Mouse (Mus musculus): ENCODE measurements around the gene Orm2. TPM values are rescaled to one million over a fixed set of nuclear protein-coding genes. Genes with fewer than 3 reads are reported as not detected.

The Orm2 gene
- total and polyA plus RNA-seq, 2 experiments from 2014 or later: not detected

DNA sequence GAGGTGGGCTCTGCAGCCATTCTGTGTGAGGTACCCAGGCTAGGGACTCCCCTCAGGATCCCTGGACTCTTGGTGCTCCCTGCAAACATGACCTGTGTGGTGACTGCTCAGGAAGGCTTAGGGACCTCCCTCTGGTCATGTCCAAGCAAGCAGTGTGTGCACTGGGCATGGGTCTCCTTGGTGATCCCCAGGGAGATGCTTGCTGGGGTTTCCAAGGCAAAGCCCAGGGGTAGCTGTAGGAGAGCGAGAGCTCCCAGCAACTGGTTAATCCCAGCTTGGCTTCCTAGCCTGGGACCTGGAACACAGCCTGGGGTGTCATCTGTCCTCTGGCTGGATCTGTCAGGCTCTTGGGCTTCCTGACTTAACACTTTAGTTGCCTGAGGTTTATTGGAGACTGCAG lies 13.1 kb downstream of the Orm2 start:
- Histone ChIP-seq H3K36me3 (ENCODE audit: insufficient read depth) (peaks cover 42% of the 10 kb centered on the region), H3K9ac (no peak overlapping the region), H3K4me3 (ENCODE audit: low read depth, low read length) (no peak overlapping the region), H3K4me1 (ENCODE audit: insufficient read depth) (no peaks in the 10 kb centered on the region), H3K27ac (ENCODE audit: low read depth, low read length) (no peak overlapping the region), H3K9me3 (ENCODE audit: low read length) (no peaks in the 10 kb centered on the region), H3K4me2 (ENCODE audit: low read depth) (no peak overlapping the region), H3K27me3 (ENCODE audit: insufficient read depth, low read length) (no peaks in the 10 kb centered on the region)
- DNase-seq: peak; percentile 45
- WGBS: 58% methylated on average over 1 of the region's 1 CpGs
- peak; percentile 58 for ATAC-seq
- no peak for TF ChIP-seq CTCF (IDR thresholded peaks at IDR 0.05; ENCODE audit: low read depth)

DNA sequence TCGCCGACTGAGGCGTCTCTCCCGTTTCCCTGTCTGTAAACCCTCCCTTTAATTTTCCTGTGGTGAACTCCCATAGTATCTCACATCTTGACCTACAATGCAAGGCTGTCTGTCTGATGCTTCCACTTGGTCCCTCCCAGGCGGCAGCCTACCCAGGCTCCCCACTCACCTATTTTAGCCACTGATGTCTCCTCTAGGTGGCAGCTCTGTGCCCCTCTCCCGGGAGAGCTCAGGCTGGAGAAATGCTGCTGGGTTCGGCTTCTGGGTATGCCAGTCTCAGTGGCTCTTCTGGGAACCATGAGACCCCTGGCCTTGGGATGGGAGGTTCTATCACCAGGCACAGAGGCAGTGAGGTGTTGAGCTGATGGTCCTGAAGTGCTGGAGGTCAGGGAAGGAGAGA lies 15.2 kb downstream of the Orm2 start:
- TF ChIP-seq CTCF (IDR thresholded peaks at IDR 0.05; ENCODE audit: low read depth): peak; percentile 48

GRCm38 (mm10) chr4:63382676-63383369 lies 20.6 kb downstream of the Orm2 start:
- Histone ChIP-seq H3K9ac (no peak overlapping the region), H3K4me2 (ENCODE audit: low read depth) (no peak overlapping the region), H3K4me3 (ENCODE audit: low read depth, low read length) (no peak overlapping the region), H3K9me3 (ENCODE audit: low read length) (no peaks in the 10 kb centered on the region), H3K4me1 (ENCODE audit: insufficient read depth) (no peaks in the 10 kb centered on the region), H3K27me3 (ENCODE audit: insufficient read depth, low read length) (no peaks in the 10 kb centered on the region), H3K27ac (ENCODE audit: low read depth, low read length) (no peak overlapping the region), H3K36me3 (ENCODE audit: insufficient read depth) (peaks cover 47% of the 10 kb centered on the region)
- DNase-seq (no peak), ATAC-seq (no peak)
- no peak for TF ChIP-seq CTCF (IDR thresholded peaks at IDR 0.05; ENCODE audit: low read depth)
- 93% methylated on average over 4 of the region's 4 CpGs for WGBS

More for the DNA sequence above, 15.2 kb downstream of the Orm2 start:
- H3K27me3 ChIP-seq (ENCODE audit: insufficient read depth, low read length): no peaks in the 10 kb centered on the region
- H3K27ac ChIP-seq (ENCODE audit: low read depth, low read length): no peak overlapping the region
- DNase-seq: no peak
- no peak overlapping the region for H3K9ac ChIP-seq
- no peak overlapping the region for H3K4me2 ChIP-seq (ENCODE audit: low read depth)
- H3K4me1 ChIP-seq (ENCODE audit: insufficient read depth): no peaks in the 10 kb centered on the region
- H3K36me3 ChIP-seq (ENCODE audit: insufficient read depth): peaks cover 53% of the 10 kb centered on the region
- ATAC-seq: no peak
- no peak overlapping the region for H3K4me3 ChIP-seq (ENCODE audit: low read depth, low read length)
- 61% methylated on average over 7 of the region's 7 CpGs for WGBS
- H3K9me3 ChIP-seq (ENCODE audit: low read length): no peaks in the 10 kb centered on the region

GRCm38 (mm10) chr4:63383474-63383873 lies 21.2 kb downstream of the Orm2 start:
- no peak for TF ChIP-seq CTCF (IDR thresholded peaks at IDR 0.05; ENCODE audit: low read depth)
- H3K36me3 ChIP-seq (ENCODE audit: insufficient read depth): peaks cover 42% of the 10 kb centered on the region
- no peaks in the 10 kb centered on the region for H3K9me3 ChIP-seq (ENCODE audit: low read length)
- no peak overlapping the region for H3K9ac ChIP-seq
- H3K27ac ChIP-seq (ENCODE audit: low read depth, low read length): no peak overlapping the region
- ATAC-seq: no peak
- H3K4me2 ChIP-seq (ENCODE audit: low read depth): no peak overlapping the region
- 73% methylated on average over 12 of the region's 12 CpGs for WGBS
- no peaks in the 10 kb centered on the region for H3K4me1 ChIP-seq (ENCODE audit: insufficient read depth)
- no peak overlapping the region for H3K4me3 ChIP-seq (ENCODE audit: low read depth, low read length)
- H3K27me3 ChIP-seq (ENCODE audit: insufficient read depth, low read length): no peaks in the 10 kb centered on the region
- DNase-seq: no peak

DNA sequence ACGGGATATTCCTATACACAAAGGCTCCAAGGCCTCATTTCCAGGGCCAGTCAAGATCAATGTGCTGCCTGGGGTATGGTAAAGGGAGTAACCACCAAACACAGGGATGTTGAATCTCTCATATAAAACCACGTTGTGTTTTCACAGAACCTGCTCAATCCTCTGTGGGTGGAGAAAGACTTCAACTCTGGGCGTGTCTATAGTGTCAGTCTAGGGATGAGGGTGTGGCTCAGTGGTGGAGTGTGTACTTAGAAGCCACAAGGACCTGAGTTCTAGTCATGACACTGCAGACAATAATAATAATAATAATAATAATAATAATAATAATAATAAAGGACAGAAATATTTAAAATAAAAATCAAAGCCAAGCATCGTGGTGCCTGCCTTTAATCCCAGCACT lies 22.0 kb downstream of the Orm2 start:
- Histone ChIP-seq H3K36me3 (ENCODE audit: insufficient read depth) (peaks cover 35% of the 10 kb centered on the region), H3K4me1 (ENCODE audit: insufficient read depth) (peaks cover 5% of the 10 kb centered on the region), H3K27me3 (ENCODE audit: insufficient read depth, low read length) (no peaks in the 10 kb centered on the region), H3K4me3 (ENCODE audit: low read depth, low read length) (no peak overlapping the region), H3K9me3 (ENCODE audit: low read length) (no peaks in the 10 kb centered on the region), H3K27ac (ENCODE audit: low read depth, low read length) (no peak overlapping the region), H3K9ac (no peak overlapping the region), H3K4me2 (ENCODE audit: low read depth) (no peak overlapping the region)
- no peak for ATAC-seq
- no peak for TF ChIP-seq CTCF (IDR thresholded peaks at IDR 0.05; ENCODE audit: low read depth)
- no peak for DNase-seq
- WGBS: 91% methylated on average over 4 of the region's 4 CpGs

DNA sequence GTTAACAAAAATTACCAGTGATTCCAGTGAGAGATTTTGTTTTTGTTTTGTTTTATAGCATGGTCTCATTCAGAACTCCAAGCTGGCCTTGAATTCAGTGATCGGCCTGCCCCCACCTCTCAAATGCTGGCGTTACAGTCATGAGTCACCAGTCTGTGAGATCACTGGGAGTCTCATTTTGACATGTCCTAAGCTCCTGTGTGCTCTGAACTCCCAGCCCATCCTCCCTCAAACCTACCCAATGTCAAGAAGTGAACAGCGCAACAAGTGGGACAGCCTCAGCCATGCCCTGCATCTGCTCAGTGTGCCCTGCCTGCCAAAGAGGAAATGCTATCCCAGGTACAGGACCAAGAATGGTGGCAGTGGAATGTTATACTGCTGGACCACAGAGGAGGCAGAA lies 23.0 kb downstream of the Orm2 start:
- no peak for DNase-seq
- H3K4me1 ChIP-seq (ENCODE audit: insufficient read depth): peaks cover 10% of the 10 kb centered on the region
- no peak overlapping the region for H3K9ac ChIP-seq
- H3K9me3 ChIP-seq (ENCODE audit: low read length): no peaks in the 10 kb centered on the region
- no peak overlapping the region for H3K4me3 ChIP-seq (ENCODE audit: low read depth, low read length)
- H3K27me3 ChIP-seq (ENCODE audit: insufficient read depth, low read length): no peaks in the 10 kb centered on the region
- TF ChIP-seq CTCF (IDR thresholded peaks at IDR 0.05; ENCODE audit: low read depth): no peak
- 88% methylated on average over 3 of the region's 3 CpGs for WGBS
- H3K36me3 ChIP-seq (ENCODE audit: insufficient read depth): peaks cover 25% of the 10 kb centered on the region; the same call in 1 of the 2 replicates
- no peak overlapping the region for H3K27ac ChIP-seq (ENCODE audit: low read depth, low read length)
- H3K4me2 ChIP-seq (ENCODE audit: low read depth): no peak overlapping the region
- no peak for ATAC-seq

- Histone ChIP-seq H3K36me3 (ENCODE audit: insufficient read depth) (peaks cover 21% of the 10 kb centered on the region; the same call in 1 of the 2 replicates), H3K4me2 (ENCODE audit: low read depth) (no peak overlapping the region), H3K4me3 (ENCODE audit: low read depth, low read length) (no peak overlapping the region), H3K27ac (ENCODE audit: low read depth, low read length) (no peak overlapping the region), H3K27me3 (ENCODE audit: insufficient read depth, low read length) (no peaks in the 10 kb centered on the region), H3K4me1 (ENCODE audit: insufficient read depth) (peaks cover 10% of the 10 kb centered on the region), H3K9ac (no peak overlapping the region), H3K9me3 (ENCODE audit: low read length) (no peaks in the 10 kb centered on the region)
- no peak for ATAC-seq
- WGBS: 53% methylated on average over 11 of the region's 11 CpGs
- no peak for TF ChIP-seq CTCF (IDR thresholded peaks at IDR 0.05; ENCODE audit: low read depth)
- no peak for DNase-seq
These were observed 23.5 kb downstream of the Orm2 start for GRCm38 (mm10) chr4:63385784-63386183.

Data from forebrain, postnatal 0 days (tissue).